Mouse (Mus musculus) embryonic facial prominence, embryonic 12.5 days (tissue): Measurements from ENCODE around the gene Pla2g6. TPM values are rescaled to one million over a fixed set of nuclear protein-coding genes. Genes with fewer than 3 reads are reported as not detected.

Source experiments
- ATAC-seq: fragments of 200-750 bp; cut with Nextera tagmentation; 2 replicates; pipeline ENCODE4 v1.8.0; 2017; ENCODE audit not compliant: insufficient number of reproducible peaks, insufficient read depth, low FRiP score, low TSS enrichment
- H3K27ac ChIP-seq: fragments of 300-500 bp; sonication (generic); 2 replicates; pipeline ENCODE4 v1.5.1; 2016; ENCODE audit warnings: mild to moderate bottlenecking
- H3K27me3 ChIP-seq: fragments of 300-500 bp; sonication (generic); 2 replicates; pipeline ENCODE4 v1.6.1; 2016; ENCODE audit warnings: mild to moderate bottlenecking, moderate library complexity
- H3K36me3 ChIP-seq: fragments of 300-500 bp; sonication (generic); 2 replicates; pipeline ENCODE4 v1.6.1; 2016; ENCODE audit warnings: mild to moderate bottlenecking
- H3K4me1 ChIP-seq: fragments of 300-500 bp; sonication (generic); 2 replicates; pipeline ENCODE4 v1.6.1; 2016
- H3K4me2 ChIP-seq: fragments of 300-500 bp; sonication (generic); replicated peaks from 2 replicates; pipeline ENCODE4 v1.6.1; 2016; ENCODE audit warnings: mild to moderate bottlenecking, moderate library complexity
- H3K4me3 ChIP-seq: fragments of 300-500 bp; sonication (generic); 2 replicates; pipeline ENCODE4 v1.5.1; 2016; ENCODE audit warnings: mild to moderate bottlenecking
- H3K9ac ChIP-seq: fragments of 300-500 bp; sonication (generic); 2 replicates; pipeline ENCODE4 v1.6.1; 2016; ENCODE audit warnings: mild to moderate bottlenecking, moderate library complexity
- H3K9me3 ChIP-seq: fragments of 300-500 bp; sonication (generic); 2 replicates; pipeline ENCODE4 v1.6.1; 2016; ENCODE audit warnings: mild to moderate bottlenecking, moderate library complexity
- WGBS: fragments of 180-500 bp; shearing (Covaris S2); methylation state at CpG from one replicate; pipeline ENCODE4 v1.1.7; 2016; 5-methylcytosine and 5-hydroxymethylcytosine counted together
- polyA plus RNA-seq: library from polyadenylated mRNA; unstranded; fragments of >200 nt; fragmentation: Nextera tagmentation; extraction: Ambion mirVana; gene quantifications from 2 replicates; pipeline ENCODE4 v1.2.1, GENCODE M21; 2016

The Pla2g6 gene
- polyA plus RNA-seq, 1 experiment from 2014 or later = 15.4 TPM

DNA sequence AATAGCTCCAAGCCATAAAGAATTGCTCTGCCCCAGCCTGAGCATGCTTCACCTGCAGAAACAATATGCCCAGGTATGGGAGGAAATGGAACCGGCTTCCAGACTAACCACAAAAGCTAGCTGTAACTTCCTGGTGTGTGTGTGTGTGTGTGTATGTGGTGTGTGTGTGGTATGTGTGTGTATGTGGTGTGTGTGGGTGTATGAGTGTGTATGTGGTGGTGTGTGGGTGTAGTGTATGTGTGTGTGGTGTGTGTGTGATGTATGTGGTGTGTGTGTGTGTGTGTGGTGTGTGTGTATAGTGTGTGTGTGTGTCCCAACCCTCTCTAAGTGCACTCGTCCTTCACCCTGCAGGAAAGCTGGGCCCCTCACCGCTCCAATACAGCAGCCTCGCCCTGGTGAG, 62.8 kb downstream of the Pla2g6 start:
- no peaks in the 10 kb centered on the region for H3K36me3 ChIP-seq
- H3K4me1 ChIP-seq = peaks cover 14% of the 10 kb centered on the region; the same call in 1 of the 2 replicates
- no peaks in the 10 kb centered on the region for H3K9me3 ChIP-seq
- no peak overlapping the region for H3K4me2 ChIP-seq
- no peak overlapping the region for H3K9ac ChIP-seq
- H3K27me3 ChIP-seq = peaks cover 29% of the 10 kb centered on the region
- 66% methylated on average over 4 of the region's 4 CpGs for WGBS
- H3K4me3 ChIP-seq = no peak overlapping the region
- no peak for ATAC-seq
- no peak overlapping the region for H3K27ac ChIP-seq

DNA sequence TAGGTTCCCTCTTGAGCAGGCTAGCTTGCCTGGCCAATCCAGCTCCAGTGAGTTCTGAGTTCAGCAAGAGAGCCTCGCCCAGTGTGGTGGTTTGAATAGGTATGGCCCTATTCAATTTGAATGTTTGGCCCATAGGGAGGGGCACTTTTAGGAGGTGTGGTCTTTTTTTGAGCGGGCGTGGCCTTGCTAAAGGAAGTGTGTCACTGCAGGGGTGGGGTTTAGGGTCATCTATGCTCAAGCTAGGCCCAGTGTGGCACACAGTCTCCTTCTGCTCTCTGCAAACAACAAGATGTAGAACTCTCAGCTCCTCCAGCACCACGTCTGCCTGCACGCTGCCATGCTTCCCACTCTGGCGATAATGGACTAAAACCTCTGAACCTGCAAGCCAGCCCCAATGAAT, 64.5 kb downstream of the Pla2g6 start:
- Histone ChIP-seq H3K4me1 (peaks cover 14% of the 10 kb centered on the region; the same call in 1 of the 2 replicates), H3K27me3 (peaks cover 45% of the 10 kb centered on the region), H3K27ac (no peak overlapping the region), H3K4me3 (no peak overlapping the region), H3K4me2 (no peak overlapping the region), H3K9me3 (no peaks in the 10 kb centered on the region), H3K36me3 (no peaks in the 10 kb centered on the region), H3K9ac (no peak overlapping the region)
- 94% methylated on average over 6 of the region's 6 CpGs for WGBS
- no peak for ATAC-seq

DNA sequence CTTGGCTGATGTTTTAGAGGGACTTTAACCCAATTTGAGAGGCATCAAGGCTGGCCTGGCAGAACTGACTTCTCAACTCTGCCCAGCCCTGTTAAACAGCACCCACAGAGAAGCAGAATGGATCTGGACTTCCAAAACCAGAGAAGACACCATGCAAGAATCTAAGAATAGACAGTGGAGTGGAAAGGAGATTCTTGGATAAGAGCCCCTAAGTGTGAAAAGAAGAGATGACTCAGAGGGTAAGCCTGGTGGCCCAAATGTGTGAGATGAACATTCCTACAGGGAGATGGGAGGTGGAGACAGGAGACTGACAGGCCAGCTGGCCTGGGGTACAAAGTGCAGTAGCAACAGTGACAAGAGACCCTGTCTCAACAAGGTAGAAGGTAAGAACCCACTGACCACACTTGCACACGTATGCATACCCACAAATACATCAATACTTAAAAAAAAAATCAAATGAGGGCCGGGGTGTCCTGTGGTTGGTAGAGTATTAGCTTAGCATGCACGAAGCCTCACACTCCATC, 65.3 kb downstream of the Pla2g6 start:
- Histone ChIP-seq H3K4me1 (peaks cover 19% of the 10 kb centered on the region; the same call in 1 of the 2 replicates), H3K36me3 (no peaks in the 10 kb centered on the region), H3K4me3 (no peak overlapping the region), H3K9me3 (no peaks in the 10 kb centered on the region), H3K4me2 (peak overlapping the region; percentile 100; the same call in 1 of the 2 replicates), H3K9ac (no peak overlapping the region), H3K27me3 (peaks cover 52% of the 10 kb centered on the region), H3K27ac (no peak overlapping the region)
- 90% methylated on average over 3 of the region's 3 CpGs for WGBS
- ATAC-seq = no peak

DNA sequence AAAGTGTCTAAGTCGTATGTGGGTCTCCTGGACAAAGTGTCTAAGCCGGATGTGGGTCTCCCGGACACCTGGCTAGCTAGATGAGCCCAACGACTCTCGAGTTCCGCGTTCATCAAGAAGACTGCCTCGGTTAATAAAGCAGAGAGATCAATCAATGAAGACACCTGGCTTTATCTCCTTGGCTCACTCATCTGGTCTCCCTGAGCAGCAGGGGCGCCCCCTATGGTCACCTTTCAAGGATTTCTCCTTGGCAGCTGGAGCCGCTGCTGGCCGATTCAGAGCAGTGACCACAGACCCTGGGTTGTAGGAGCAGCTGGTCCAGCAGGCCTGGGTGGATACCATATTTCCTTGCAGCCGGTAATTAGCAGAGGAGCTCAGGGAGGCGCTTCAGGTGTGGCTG, 65.8 kb downstream of the Pla2g6 start:
- H3K9me3 ChIP-seq = no peaks in the 10 kb centered on the region
- WGBS = 22% methylated on average over 13 of the region's 13 CpGs
- ATAC-seq = no peak
- no peak overlapping the region for H3K9ac ChIP-seq
- H3K4me3 ChIP-seq = no peak overlapping the region
- no peaks in the 10 kb centered on the region for H3K36me3 ChIP-seq
- peak overlapping the region; percentile 100 for H3K4me2 ChIP-seq
- peaks cover 19% of the 10 kb centered on the region; the same call in 1 of the 2 replicates for H3K4me1 ChIP-seq
- H3K27ac ChIP-seq = no peak overlapping the region
- H3K27me3 ChIP-seq = peaks cover 52% of the 10 kb centered on the region

DNA sequence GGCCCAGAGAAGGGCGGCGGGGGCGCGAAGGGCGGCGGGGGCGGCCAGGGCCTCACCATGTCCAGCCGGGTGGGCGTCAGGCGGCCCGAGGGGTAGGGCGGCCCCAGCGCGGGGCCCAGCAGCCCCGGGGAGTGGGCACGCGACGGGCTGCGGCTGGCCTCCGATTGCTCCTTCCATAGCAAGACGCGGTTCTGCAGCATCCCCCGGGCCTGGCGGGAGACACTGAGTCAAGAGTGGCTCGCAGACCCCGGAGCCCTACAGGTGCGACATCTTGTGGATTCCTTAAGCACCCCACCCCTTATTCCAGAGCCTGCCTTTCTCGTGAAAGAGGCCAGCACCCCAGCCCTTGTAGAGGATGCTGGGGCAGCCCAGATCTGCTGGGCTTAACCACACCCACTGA, 66.4 kb downstream of the Pla2g6 start:
- peak; percentile 41 for ATAC-seq
- Histone ChIP-seq H3K4me1 (peaks cover 19% of the 10 kb centered on the region; the same call in 1 of the 2 replicates), H3K9ac (peak overlapping the region; percentile 71), H3K27me3 (peaks cover 52% of the 10 kb centered on the region), H3K4me3 (peak overlapping the region; percentile 77), H3K9me3 (no peaks in the 10 kb centered on the region), H3K27ac (no peak overlapping the region), H3K4me2 (peak overlapping the region; percentile 100), H3K36me3 (no peaks in the 10 kb centered on the region)
- WGBS = 1% methylated on average over 26 of the region's 28 CpGs

DNA sequence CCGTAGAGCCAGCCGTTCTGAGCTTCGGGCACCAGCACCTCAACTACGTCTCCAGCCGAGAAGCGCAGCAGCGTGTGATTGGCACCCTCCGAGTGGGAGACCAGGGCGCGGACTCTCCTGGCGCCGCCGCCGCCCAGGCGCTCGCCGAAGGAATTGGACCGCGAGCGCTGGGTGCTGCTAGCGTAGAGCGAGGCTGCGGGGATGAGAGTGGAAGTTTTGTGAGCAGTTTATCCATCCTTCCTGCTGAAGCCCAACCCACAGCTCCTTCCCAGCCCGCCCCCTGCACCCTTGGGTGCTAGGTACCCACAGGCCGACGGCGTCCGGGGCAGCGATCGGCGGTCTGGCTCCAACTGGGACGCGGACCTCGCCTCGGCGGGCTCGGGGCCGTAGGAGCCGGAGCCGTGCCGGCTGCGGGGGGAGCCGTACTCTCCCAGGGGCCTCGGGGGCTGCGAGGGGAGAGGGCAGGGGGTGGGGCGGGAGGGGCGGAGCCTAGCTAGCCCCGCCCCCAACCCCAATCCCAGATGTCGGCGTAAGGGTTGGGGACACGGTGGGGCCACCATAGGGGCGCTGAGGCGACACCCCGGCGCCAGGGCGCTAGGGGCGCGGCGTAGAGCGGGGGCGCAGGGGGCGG, 67.0 kb downstream of the Pla2g6 start:
- Histone ChIP-seq H3K4me1 (peaks cover 19% of the 10 kb centered on the region; the same call in 1 of the 2 replicates), H3K27me3 (peaks cover 52% of the 10 kb centered on the region), H3K9me3 (no peaks in the 10 kb centered on the region), H3K9ac (peak overlapping the region; percentile 71), H3K4me3 (peak overlapping the region; percentile 77), H3K27ac (no peak overlapping the region), H3K36me3 (no peaks in the 10 kb centered on the region), H3K4me2 (peak overlapping the region; percentile 100)
- ATAC-seq = peak; percentile 47
- WGBS = 2% methylated on average over 54 of the region's 62 CpGs

DNA sequence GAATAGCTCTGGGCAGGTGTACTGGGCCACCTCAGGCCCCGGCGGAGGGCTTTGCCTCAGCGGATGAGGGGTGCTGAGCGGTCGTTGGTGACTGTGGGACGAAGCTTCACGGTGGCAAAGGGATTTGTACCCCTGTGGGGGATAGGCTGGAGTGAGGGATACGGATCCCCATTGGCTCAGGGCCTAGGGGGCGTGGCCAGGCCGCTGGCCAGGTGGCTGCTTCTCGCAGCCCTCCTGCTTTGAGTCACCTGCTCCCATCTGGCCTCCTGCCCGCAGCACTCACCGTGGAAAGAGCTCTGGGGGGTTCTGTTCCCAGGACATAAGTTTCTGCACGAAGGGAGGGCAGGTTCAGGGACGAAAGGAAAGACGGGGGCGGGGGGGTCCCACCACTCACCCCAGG, 69.7 kb downstream of the Pla2g6 start:
- H3K9me3 ChIP-seq = no peaks in the 10 kb centered on the region
- ATAC-seq = no peak
- H3K4me3 ChIP-seq = no peak overlapping the region
- peaks cover 19% of the 10 kb centered on the region; the same call in 1 of the 2 replicates for H3K4me1 ChIP-seq
- WGBS = 36% methylated on average over 17 of the region's 17 CpGs
- H3K27me3 ChIP-seq = peaks cover 66% of the 10 kb centered on the region
- H3K4me2 ChIP-seq = no peak overlapping the region
- H3K27ac ChIP-seq = no peak overlapping the region
- no peaks in the 10 kb centered on the region for H3K36me3 ChIP-seq
- H3K9ac ChIP-seq = no peak overlapping the region

DNA sequence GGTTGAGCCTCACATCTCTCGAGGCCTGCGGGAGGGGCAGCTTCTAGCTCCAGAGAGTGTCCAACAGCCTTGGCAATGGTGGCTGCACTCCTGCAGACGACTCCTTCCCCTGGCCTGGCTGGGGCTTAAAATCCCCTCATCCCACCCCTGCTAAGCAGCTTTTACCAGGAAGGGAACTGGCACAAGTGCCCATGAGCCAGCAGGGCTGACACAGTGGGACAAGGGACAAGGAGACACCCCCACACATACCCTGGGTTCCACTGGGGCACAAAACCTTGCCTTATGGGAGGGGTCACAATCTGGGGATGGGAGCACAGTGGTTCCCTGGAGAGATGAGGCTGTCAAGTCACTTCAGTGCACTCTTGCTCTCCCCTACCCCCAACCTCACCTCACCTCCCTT, 73.5 kb downstream of the Pla2g6 start, which contains the start of gene Slc16a8:
TSS of gene Slc16a8 (minus strand) at position 101 of the 400 bp plus-strand sequence.
- peaks cover 60% of the 10 kb centered on the region for H3K27me3 ChIP-seq
- H3K4me2 ChIP-seq = no peak within 1 kb of the TSS
- no peaks in the 10 kb centered on the region for H3K9me3 ChIP-seq
- H3K9ac ChIP-seq = no peak within 1 kb of the TSS
- ATAC-seq = no peak
- H3K4me3 ChIP-seq = no peak within 1 kb of the TSS
- no peaks in the 10 kb centered on the region for H3K36me3 ChIP-seq
- H3K27ac ChIP-seq = no peak within 1 kb of the TSS
- WGBS = 27% methylated on average over 3 of the region's 3 CpGs
- H3K4me1 ChIP-seq = peaks cover 27% of the 10 kb centered on the region

DNA sequence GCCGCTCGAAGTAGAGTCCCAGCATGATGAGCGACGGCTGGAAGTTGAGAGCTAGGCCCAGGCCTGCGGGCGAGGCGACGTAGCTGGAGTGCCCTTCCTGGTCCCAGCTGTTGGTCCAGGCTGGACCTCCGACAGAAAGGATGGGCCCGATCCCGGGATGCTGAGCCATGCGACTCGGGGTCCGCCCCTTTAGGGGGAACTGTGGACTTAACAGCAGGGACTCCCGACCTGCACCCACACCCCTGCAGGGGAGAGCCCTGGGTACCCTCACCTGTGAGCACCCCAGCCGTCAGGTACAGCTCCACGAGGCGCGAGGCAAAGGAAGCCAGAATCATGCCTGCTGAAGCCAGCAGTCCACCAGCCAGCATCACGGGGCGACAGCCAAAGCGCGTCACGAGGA, 75.6 kb downstream of the Pla2g6 start:
- WGBS = 30% methylated on average over 24 of the region's 24 CpGs
- peak overlapping the region; percentile 37 for H3K4me3 ChIP-seq
- H3K9ac ChIP-seq = peak overlapping the region; percentile 66
- peaks cover 17% of the 10 kb centered on the region for H3K36me3 ChIP-seq
- H3K9me3 ChIP-seq = no peaks in the 10 kb centered on the region
- ATAC-seq = no peak
- H3K27me3 ChIP-seq = peaks cover 44% of the 10 kb centered on the region
- H3K27ac ChIP-seq = no peak overlapping the region
- peaks cover 20% of the 10 kb centered on the region for H3K4me1 ChIP-seq
- peak overlapping the region; percentile 73 for H3K4me2 ChIP-seq

DNA sequence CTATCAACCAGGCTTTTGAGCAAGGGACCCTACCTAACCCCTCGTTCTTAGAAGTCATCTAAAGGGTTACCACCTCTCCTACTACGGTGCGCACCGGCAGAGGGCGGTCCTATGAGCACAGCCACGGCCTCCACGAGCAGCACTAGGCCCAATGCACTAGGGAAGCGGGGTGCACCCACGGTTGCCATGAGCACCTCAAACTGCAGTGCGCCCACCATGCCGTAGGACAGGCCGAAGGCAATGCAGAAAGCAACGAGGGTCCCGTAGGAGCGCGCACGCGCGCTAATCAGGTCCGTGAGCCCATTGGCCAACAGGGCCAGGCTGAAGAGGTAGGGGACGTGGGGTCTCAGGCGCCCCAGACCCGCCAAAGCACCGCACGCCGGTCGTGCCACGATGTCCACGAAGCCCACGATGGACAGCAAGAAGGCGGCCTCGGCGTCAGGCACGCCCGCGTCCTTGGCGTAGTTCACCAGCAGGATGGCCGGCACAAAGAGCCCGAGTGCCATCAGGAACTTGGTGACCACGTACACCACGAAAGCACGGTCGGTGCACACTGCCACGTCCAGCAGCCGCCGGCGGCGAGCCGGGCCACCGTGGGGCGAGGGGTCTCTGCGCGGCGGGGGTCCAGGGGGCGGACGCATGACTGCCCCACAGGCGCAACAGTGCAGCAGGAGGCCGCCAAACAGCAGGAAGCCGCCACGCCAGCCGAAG, 76.3 kb downstream of the Pla2g6 start:
- WGBS = 4% methylated on average over 57 of the region's 61 CpGs
- 0 out of 2 replicates have a peak, but pooled peaks have one; percentile 41 for ATAC-seq
- no peak overlapping the region for H3K27ac ChIP-seq

DNA sequence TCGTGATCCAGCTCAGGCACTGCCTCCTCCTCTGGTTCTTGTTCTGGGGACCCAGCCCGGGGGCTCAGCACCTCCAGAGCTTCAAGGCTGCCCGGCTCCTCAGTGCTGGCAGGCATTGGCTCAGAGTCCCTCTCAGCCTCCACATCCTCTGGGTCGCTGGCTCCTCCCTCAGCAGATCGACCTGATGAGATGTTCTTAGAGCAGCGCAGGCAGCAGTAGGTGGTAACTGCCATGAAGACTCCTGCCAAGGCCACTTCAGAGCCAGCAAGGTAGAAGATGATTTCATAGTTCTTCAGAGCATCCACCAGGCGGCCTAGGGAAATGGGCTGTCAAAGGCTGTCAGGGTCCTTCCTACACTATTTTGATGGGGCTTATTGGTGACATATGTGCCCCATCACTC, 77.0 kb downstream of the Pla2g6 start:
- H3K27me3 ChIP-seq = peaks cover 44% of the 10 kb centered on the region
- no peak overlapping the region for H3K4me3 ChIP-seq

More for the DNA sequence above, 76.3 kb downstream of the Pla2g6 start:
- peak overlapping the region; percentile 73 for H3K4me2 ChIP-seq
- peak overlapping the region; percentile 66 for H3K9ac ChIP-seq
- H3K9me3 ChIP-seq = no peaks in the 10 kb centered on the region
- peaks cover 20% of the 10 kb centered on the region for H3K4me1 ChIP-seq
- H3K4me3 ChIP-seq = peak overlapping the region; percentile 37
- peaks cover 44% of the 10 kb centered on the region for H3K27me3 ChIP-seq
- peaks cover 20% of the 10 kb centered on the region for H3K36me3 ChIP-seq

DNA sequence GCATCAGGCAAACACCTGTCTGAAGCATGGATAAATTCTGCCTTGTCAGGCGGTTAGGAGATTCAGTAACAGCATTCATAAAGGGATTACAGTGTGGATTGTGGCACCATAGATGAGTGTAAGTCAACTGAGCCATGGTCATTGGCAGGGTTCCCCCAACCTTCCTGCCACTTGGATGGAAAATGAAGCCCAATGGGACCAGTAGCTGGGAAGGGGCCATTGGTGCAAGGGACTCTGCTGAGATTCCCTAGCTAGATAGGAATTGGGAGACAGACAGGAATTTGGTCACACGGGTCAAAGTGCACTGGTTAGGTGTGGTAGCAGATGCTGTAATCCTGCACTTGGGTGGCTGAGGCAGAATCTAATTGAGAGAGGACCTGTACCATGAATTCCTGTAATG, 78.0 kb downstream of the Pla2g6 start:
- no peak overlapping the region for H3K4me3 ChIP-seq
- 69% methylated on average over 2 of the region's 2 CpGs for WGBS
- H3K9ac ChIP-seq = no peak overlapping the region
- ATAC-seq = no peak
- no peaks in the 10 kb centered on the region for H3K9me3 ChIP-seq
- H3K27me3 ChIP-seq = peaks cover 44% of the 10 kb centered on the region
- H3K4me1 ChIP-seq = peaks cover 20% of the 10 kb centered on the region
- peaks cover 37% of the 10 kb centered on the region for H3K36me3 ChIP-seq
- no peak overlapping the region for H3K27ac ChIP-seq
- no peak overlapping the region for H3K4me2 ChIP-seq

More for the DNA sequence above, 77.0 kb downstream of the Pla2g6 start:
- H3K9me3 ChIP-seq = no peaks in the 10 kb centered on the region
- peaks cover 28% of the 10 kb centered on the region for H3K36me3 ChIP-seq
- H3K4me2 ChIP-seq = no peak overlapping the region
- H3K4me1 ChIP-seq = peaks cover 20% of the 10 kb centered on the region
- 59% methylated on average over 7 of the region's 7 CpGs for WGBS
- H3K27ac ChIP-seq = no peak overlapping the region
- no peak for ATAC-seq
- no peak overlapping the region for H3K9ac ChIP-seq
